Mouse (Mus musculus) C2C12 (cell line): Measurements from ENCODE around the gene Sdccag8.

Experiments
- CTCF ChIP-seq: IDR thresholded peaks from one replicate; pipeline ENCODE4 v1.5.1; 2011; ENCODE audit not compliant: control insufficient read depth, insufficient read depth, insufficient read length
- MYOG ChIP-seq: IDR thresholded peaks from one replicate; pipeline ENCODE4 v1.6.1; 2011; ENCODE audit not compliant: control insufficient read depth, insufficient read length; ENCODE audit errors: extremely low read depth
- USF1 ChIP-seq: IDR thresholded peaks from one replicate; pipeline ENCODE4 v1.6.1; 2011; ENCODE audit warnings: low read depth, mild to moderate bottlenecking, control low read depth, moderate library complexity

- TF ChIP-seq CTCF (no peak), USF1 (no peak), MYOG (no peak)
These were observed 130.2 kb downstream of the Sdccag8 start for GRCm38 (mm10) chr1:176944458-176945174.
